Mouse (Mus musculus) brain, embryonic 14.5 days (tissue): ENCODE results near the gene Pgghg. TPM values are rescaled to one million over a fixed set of nuclear protein-coding genes. Genes with fewer than 3 reads are reported as not detected.

Experiments
- DNase-seq: peaks from one replicate; pipeline ENCODE4 v3.0.0-alpha.2; 2011; ENCODE audit warnings: low read depth
- CTCF ChIP-seq: fragments of 200-500 bp; IDR thresholded peaks from 2 replicates; pipeline ENCODE4 v1.5.1; 2012; ENCODE audit warnings: inconsistent platforms, mild to moderate bottlenecking, moderate library complexity, borderline replicate concordance; ENCODE audit not compliant: insufficient read depth, insufficient read length; ENCODE audit errors: extremely low read depth
- POLR2A ChIP-seq: fragments of 200-500 bp; IDR thresholded peaks from 2 replicates; pipeline ENCODE4 v1.6.1; 2012; ENCODE audit warnings: mild to moderate bottlenecking, inconsistent platforms, borderline replicate concordance; ENCODE audit not compliant: poor library complexity, insufficient read depth, insufficient read length, severe bottlenecking; ENCODE audit errors: extremely low read depth
- polyA plus RNA-seq: library from polyadenylated mRNA; depleted of rRNA; stranded (reverse); fragments of >200 nt; gene quantifications from 2 replicates; pipeline ENCODE4 v1.2.3, GENCODE M21; 2012; rRNA removed

The Pgghg gene
- polyA plus RNA-seq, 1 experiment: 13.2 TPM

GRCm38 (mm10) chr7:140982971-140983370 lies 41.8 kb downstream of the Pgghg start:
- DNase-seq: no peak
- TF ChIP-seq CTCF (no peak), POLR2A (no peak)

DNA sequence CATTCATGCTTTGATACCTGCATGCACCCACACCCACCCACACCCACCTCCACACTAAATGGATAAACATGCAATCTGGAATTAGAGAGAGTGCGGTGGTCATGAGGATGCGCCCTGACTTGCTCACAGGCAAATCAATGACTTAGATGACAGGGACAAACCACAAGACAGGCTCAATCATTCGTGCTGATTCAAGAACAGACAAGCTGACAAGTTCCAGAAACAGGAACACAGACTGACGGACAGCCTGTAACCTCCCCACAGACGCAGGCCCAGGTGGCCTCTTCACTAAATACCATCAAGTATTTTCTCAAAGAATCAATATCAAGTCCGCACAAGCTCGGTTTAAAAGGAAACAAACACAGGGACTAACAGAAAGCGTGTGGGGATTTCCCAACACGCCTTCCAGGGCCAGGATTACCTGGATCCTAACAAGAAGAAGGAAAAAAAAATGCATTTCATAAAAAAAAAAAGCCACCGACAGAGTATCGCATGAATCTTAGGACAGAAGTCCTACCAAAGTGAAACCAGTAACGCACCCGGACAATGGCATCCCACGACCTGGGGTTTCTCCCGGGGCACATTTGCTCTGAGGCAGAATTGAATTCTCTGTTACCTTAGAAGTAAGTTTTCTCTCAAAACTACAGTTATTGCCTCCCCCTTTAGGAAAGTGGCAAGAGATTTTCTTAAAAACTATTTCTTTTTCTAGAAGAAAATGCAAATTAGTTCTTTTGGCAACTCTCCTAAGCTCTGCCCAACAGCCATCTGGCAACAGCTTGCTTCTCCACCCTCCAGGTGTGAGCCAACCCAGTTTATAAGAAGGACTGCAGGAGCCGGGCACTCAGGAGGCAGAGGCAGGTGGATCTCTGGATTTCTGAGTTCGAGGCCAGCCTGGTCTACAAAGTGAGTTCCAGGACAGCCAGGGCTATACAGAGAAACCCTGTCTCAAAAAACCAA lies 46.3 kb downstream of the Pgghg start:
- DNase-seq: no peak
- no peak for TF ChIP-seq CTCF
- no peak for TF ChIP-seq POLR2A

DNA sequence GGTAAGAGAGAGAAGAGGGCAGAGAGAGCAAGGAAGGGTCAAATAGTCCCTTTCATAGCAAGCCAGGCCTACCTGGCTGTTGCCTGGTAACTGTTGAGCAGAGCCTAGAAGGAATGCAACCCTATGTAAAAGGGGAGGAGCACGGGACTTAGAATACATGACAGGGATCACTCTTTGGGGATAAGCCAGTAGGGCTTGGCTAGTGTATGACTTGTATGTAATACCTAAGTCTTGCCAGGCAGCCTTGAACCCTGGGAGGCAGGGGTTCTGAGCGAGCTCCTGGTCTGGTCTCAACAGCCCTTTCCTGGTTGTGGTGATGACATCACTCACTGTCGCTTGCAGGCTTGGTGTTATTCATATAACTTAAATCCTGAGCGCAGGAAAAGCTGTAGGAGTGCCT lies 47.8 kb downstream of the Pgghg start:
- DNase-seq: no peak
- TF ChIP-seq POLR2A (no peak), CTCF (no peak)

DNA sequence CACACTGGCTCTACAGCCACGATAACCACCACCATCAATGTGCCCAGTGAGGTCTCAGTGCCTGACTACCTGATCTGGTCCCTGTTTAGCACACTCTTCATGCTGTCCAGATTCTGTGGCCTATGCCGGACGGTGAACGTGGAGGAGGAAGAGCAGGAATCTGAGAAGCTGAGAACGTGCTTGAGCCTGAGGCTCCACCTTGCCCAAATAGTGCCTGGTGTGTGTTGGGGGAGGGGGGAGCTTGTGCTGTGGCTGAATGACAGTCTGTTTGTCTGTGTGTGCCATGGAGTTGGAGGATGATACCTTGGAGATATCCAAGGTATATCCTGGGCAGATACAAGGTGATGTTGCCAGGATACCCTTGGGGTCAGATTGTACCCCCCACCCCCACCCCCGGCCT lies 49.0 kb downstream of the Pgghg start:
- TF ChIP-seq POLR2A (no peak), CTCF (no peak)
- DNase-seq: no peak

DNA sequence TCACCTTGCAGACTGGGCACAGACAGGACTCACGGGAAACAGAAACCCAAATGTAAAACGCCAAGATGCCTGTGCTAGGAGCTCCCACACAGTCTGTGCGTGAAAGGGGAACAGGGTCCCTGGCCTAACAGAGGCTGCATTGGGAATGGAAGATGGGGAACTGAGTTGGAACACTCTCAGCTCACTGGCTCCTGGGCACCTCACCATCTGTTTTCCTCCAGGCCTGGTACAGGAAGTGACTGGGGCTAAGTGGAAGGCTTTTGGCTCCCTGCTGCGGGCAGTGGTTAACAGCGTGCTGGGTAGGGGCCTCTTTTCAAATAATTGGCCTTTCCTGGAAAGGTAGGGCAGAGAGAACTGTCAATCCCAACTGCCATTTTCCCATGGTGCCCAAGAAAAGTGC lies 49.4 kb downstream of the Pgghg start:
- DNase-seq: no peak
- TF ChIP-seq POLR2A (no peak), CTCF (no peak)

GRCm38 (mm10) chr7:140991117-140991689 lies 50.0 kb downstream of the Pgghg start:
- DNase-seq: no peak

More at GRCm38 (mm10) chr7:140991117-140991689, 50.0 kb downstream of the Pgghg start:
- TF ChIP-seq CTCF (no peak), POLR2A (no peak)

Other genes with a start within 250 kb of the Pgghg start
- gene Olfr541, start 244.1 kb upstream of the Pgghg start, polyA plus RNA-seq: not detected in 2 replicates
- not detected in 2 replicates for gene Cyp2e1, start 177.7 kb upstream of the Pgghg start, polyA plus RNA-seq
- 0.15 and 0.18 TPM in 2 replicates for gene Syce1, start 153.5 kb upstream of the Pgghg start, polyA plus RNA-seq
- 7.7 and 12.8 TPM in 2 replicates for gene Zfp941, start 119.2 kb upstream of the Pgghg start, polyA plus RNA-seq
- 0.25 TPM in 1 of 2 replicates, not detected in the other for gene Urah, start 106.4 kb upstream of the Pgghg start, polyA plus RNA-seq
- gene Scgb1c1, start 95.8 kb upstream of the Pgghg start, polyA plus RNA-seq: 0.23 TPM in 1 of 2 replicates, not detected in the other
- gene Odf3, start 93.6 kb upstream of the Pgghg start, polyA plus RNA-seq: 0.06 and 0.07 TPM in 2 replicates
- gene Gm45785, start 85.1 kb upstream of the Pgghg start, polyA plus RNA-seq: 0.19 and 0.21 TPM in 2 replicates
- gene Ric8a, start 84.4 kb upstream of the Pgghg start, polyA plus RNA-seq: 103 and 106 TPM in 2 replicates
- 26.9 and 32.1 TPM in 2 replicates for gene Bet1l, start 83.8 kb upstream of the Pgghg start, polyA plus RNA-seq
- gene Psmd13, start 59.4 kb upstream of the Pgghg start, polyA plus RNA-seq: 138 and 146 TPM in 2 replicates
- 41.3 and 46.9 TPM in 2 replicates for gene Sirt3, start 59.1 kb upstream of the Pgghg start, polyA plus RNA-seq
- not detected in 2 replicates for gene Cox8b, start 40.9 kb upstream of the Pgghg start, polyA plus RNA-seq
- gene Nlrp6, start 20.5 kb upstream of the Pgghg start, polyA plus RNA-seq: 0.18 and 0.21 TPM in 2 replicates
- gene Ifitm5, start 8.9 kb downstream of the Pgghg start, polyA plus RNA-seq: 0.78 and 7.3 TPM in 2 replicates
- gene Gm45717, start 14.5 kb downstream of the Pgghg start, polyA plus RNA-seq: not detected in 2 replicates
- 153 and 201 TPM in 2 replicates for gene Ifitm2, start 14.6 kb downstream of the Pgghg start, polyA plus RNA-seq
- gene Ifitm1, start 25.8 kb downstream of the Pgghg start, polyA plus RNA-seq: 23.4 and 31.8 TPM in 2 replicates
- 13.0 and 26.1 TPM in 2 replicates for gene Ifitm3, start 69.4 kb downstream of the Pgghg start, polyA plus RNA-seq
- 0.73 and 0.77 TPM in 2 replicates for gene Ifitm6, start 76.5 kb downstream of the Pgghg start, polyA plus RNA-seq
- gene Gm17387, start 87.7 kb downstream of the Pgghg start, polyA plus RNA-seq: not detected in 2 replicates
- gene B4galnt4, start 119.7 kb downstream of the Pgghg start, polyA plus RNA-seq: 151 and 166 TPM in 2 replicates
- gene Pkp3, start 136.8 kb downstream of the Pgghg start, polyA plus RNA-seq: 2.5 and 2.9 TPM in 2 replicates
- 1.8 and 2.1 TPM in 2 replicates for gene Sigirr, start 159.2 kb downstream of the Pgghg start, polyA plus RNA-seq
- gene Ano9, start 176.4 kb downstream of the Pgghg start, polyA plus RNA-seq: 0.44 and 1.4 TPM in 2 replicates
- gene Ptdss2, start 181.0 kb downstream of the Pgghg start, polyA plus RNA-seq: 55.3 and 57.0 TPM in 2 replicates
- 35.2 and 41.2 TPM in 2 replicates for gene Rnh1, start 231.5 kb downstream of the Pgghg start, polyA plus RNA-seq